Mouse (Mus musculus): Measurements from ENCODE around the gene 4930503B20Rik. TPM values are rescaled to one million over a fixed set of nuclear protein-coding genes. Genes with fewer than 3 reads are reported as not detected.

4930503B20Rik gene
- total RNA-seq, 2 experiments from 2014 or later, result not detected

- intact Hi-C loops (cut with DNase I), result no loop called here
Observed at GRCm38 (mm10) chr3:146604647-146605046, 46.5 kb downstream of the 4930503B20Rik start.

DNA sequence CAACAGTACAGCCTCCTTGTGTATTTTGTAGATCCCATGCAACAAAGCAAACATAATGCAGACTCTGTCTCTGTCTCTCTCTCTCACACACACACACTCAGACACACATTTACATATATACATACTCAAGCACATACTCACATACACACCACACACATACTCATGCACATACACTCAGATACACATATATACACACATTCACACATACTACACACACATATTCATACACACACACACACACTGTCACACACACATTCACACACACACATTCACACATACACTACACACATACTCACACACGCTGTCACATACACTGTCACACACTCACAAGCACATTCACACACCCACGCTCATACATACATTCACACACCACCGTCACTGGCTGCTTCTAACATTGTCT is 48.6 kb downstream of the 4930503B20Rik start:
- intact Hi-C loops (cut with DNase I), result no loop called here
- DNase-seq (ENCODE audit: low spot score), result no peak

More at GRCm38 (mm10) chr3:146604647-146605046, 46.5 kb downstream of the 4930503B20Rik start:
- DNase-seq (ENCODE audit: low spot score), result no peak

- no peak for DNase-seq (ENCODE audit: low spot score)
- intact Hi-C loops (cut with DNase I), result no loop called here
Observed at GRCm38 (mm10) chr3:146601205-146601604, 49.9 kb downstream of the 4930503B20Rik start.

DNA sequence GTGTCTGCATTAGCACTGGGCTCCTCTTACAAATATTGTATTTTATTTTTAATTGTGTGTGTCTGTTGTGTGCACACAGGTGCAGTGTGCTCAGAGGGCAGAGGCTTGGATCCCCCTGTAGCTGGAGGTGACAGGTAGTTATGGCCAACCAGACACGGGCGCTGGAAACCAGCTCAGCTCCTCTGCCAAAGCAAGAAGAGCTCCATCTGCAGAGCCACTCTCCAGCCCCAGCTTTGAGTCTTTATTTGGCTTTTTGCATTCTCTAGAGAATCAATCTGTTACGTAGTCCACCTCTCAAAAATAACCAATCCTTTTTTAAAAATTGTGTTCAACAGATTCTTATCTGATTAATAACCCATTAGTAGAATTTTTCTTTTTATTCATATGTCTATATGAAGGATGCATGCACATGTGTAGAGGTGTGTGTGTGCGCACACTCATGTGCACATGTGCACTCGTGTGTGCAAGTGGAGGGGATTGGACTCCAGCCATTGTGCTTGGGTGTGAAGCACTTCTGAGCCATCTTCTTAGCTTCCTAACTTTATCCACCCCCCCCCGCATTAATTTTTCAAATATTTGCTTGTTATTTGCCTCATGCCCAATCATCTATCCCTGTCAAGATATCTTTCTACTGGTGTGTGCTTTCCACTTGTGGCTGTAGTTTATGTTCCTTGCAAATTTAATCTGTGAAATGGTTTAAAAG is 51.8 kb downstream of the 4930503B20Rik start:
- intact Hi-C loops (cut with DNase I), result no loop called here
- no peak for DNase-seq (ENCODE audit: low spot score)

- intact Hi-C loops (cut with DNase I), result no loop called here
- DNase-seq (ENCODE audit: low spot score), result no peak
Observed at GRCm38 (mm10) chr3:146598411-146598810, 52.7 kb downstream of the 4930503B20Rik start.

DNA sequence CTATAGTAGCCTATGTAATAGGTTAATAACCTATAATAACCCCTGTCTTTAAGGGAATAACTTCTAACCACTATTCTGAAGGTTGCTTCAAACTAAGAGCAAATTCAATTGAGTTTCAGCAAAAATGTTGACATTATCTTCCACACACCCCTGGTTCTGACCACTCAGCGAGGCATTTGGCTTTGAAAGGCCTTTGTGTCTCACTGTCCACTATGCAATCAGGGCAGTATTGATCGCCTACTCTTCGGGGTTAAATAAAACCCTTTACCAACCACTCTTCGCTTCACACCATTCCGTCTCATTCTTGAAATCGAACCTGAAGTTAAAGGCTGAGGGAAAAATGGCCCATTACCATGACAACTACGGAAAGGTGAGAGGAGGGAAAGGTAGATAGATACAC is 54.3 kb downstream of the 4930503B20Rik start:
- DNase-seq (ENCODE audit: low spot score), result no peak
- intact Hi-C loops (cut with DNase I), result no loop called here

DNA sequence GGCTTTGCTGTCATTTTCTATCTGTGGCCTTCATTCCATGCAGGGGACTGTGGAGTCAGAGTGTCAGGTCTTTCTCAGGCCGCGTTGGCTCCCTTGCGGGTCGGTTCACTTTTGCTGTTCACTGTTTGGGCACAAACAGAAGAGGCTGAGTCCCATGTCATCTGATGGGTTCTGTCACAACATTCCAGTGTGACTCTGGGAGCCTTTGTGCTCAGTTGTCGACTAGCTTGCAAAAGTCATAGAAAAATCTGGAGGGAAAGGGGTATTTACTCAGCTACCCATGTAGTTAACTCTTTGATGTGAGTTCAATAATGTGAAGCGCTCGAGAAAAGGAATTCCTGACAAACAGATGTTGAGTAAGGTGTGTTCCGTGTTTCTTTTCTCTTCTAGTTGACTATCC is 54.7 kb downstream of the 4930503B20Rik start:
- DNase-seq (ENCODE audit: low spot score), result no peak
- intact Hi-C loops (cut with DNase I), result no loop called here

DNA sequence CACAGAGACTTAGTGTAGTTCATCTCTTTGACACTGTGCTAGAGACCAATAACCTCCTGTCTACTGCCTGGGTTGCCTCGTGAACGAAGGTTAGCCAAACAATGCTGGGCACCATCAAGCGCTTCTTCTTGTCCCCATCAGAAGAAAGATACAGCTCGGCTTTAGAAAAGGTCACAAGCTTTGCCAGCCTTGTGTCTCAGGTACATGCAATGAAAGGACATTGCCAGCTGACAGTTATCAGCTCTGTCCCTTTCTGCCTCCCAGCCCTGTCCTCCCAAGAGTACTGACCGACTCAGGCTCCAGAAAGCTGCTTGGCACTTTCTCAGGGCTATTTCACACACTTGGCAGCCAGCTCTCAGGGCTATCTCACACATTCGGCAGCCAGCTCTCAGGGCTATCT is 55.7 kb downstream of the 4930503B20Rik start:
- intact Hi-C loops (cut with DNase I), result no loop called here
- DNase-seq (ENCODE audit: low spot score), result no peak

Other genes with a start within 250 kb of the 4930503B20Rik start
- 10 to 100 TPM; 12.4 to 12.5 TPM for gene Ssx2ip, start 246.7 kb downstream of the 4930503B20Rik start, total RNA-seq (2021)
- 1 to 10 TPM; 4.2 to 4.4 TPM for gene Ctbs, start 201.5 kb downstream of the 4930503B20Rik start, total RNA-seq (2021)
- 1 to 10 TPM; 2.2 to 2.3 TPM for gene Spata1, start 151.6 kb downstream of the 4930503B20Rik start, total RNA-seq (2021)
- 100 to 1,000 TPM; 197 to 229 TPM for gene Gng5, start 151.5 kb downstream of the 4930503B20Rik start, total RNA-seq (2021)
- 10 to 100 TPM; 13.6 to 15.5 TPM for gene Rpf1, start 129.9 kb downstream of the 4930503B20Rik start, total RNA-seq (2021)
- not detected for gene Uox, start 80.9 kb downstream of the 4930503B20Rik start, total RNA-seq (2021)
- not detected for gene Dnase2b, start 35.7 kb downstream of the 4930503B20Rik start, total RNA-seq (2021)
- gene Samd13, start 34.3 kb upstream of the 4930503B20Rik start, total RNA-seq (2021), result 1 to 10 TPM; 2.5 to 2.9 TPM
- gene Prkacb, start 161.7 kb upstream of the 4930503B20Rik start, total RNA-seq (2021), result 10 to 100 TPM; 61.9 to 64.4 TPM
- gene Ttll7, start 201.1 kb upstream of the 4930503B20Rik start, total RNA-seq (2021), result 1 to 10 TPM; 3.3 to 4.7 TPM

Data from heart, postnatal 25 days (tissue).